Mouse (Mus musculus) spleen, postnatal 14 days (tissue): Measurements from ENCODE around the gene Gm9774.

ENCODE experiments used
- DNase-seq, 2 experiments: peaks; one replicate each; pipeline ENCODE4 v3.0.0; 2021 to 2022; ENCODE audit warnings: low spot score in 2 of 2

The Gm9774 gene

GRCm38 (mm10) chr3:92429323-92429722 is at the start of gene Gm9774:
Gene Gm9774 (minus strand): TSS chr3:92429423.
- DNase-seq: no peak

DNA sequence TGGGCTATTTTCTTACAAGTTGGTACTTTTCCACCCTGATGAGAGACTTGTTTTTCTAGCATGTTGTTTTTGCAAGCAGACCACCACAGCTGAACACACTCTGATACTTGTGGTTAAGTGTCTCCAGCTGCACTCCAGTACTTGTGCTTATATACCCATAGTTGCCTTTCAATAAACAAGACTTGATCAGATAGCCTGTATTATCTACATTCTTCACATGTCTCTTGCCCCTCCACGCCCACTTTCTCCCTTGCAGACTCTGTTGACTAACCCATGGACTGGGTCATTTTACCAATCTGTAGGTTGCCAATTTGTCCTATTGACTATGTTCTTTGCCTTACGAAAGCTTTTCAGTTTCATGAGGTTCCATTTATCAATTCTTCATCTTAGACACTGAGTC is 40.9 kb upstream of the Gm9774 start:
- no peak for DNase-seq

- DNase-seq: no peak
These were observed 38.2 kb upstream of the Gm9774 start for GRCm38 (mm10) chr3:92467424-92467823.

DNA sequence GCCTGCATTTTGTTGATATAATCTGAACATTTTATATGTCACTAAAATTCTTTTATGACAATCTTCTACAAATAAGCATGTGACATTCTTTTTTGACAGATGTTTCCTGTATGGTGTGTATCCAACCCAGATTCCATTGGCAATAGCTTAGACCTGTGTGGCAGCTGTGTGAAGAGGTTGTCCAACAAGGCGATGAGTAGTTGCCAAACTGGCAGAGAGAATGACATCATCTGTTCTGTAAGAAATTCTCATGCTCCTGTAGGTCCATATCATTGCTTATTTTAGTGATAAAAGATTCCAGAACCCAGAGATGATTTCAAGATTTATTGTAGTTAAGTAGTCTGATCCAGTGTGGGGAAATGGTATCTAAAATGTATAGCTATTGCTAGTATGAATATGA is 37.4 kb upstream of the Gm9774 start:
- no peak for DNase-seq

GRCm38 (mm10) chr3:92458620-92459019 is 29.4 kb upstream of the Gm9774 start, which contains the start of gene Sprr3:
Gene Sprr3 (minus strand): TSS chr3:92458720.
- no peak for DNase-seq

GRCm38 (mm10) chr3:92455151-92455550 is 25.9 kb upstream of the Gm9774 start:
- DNase-seq: no peak

DNA sequence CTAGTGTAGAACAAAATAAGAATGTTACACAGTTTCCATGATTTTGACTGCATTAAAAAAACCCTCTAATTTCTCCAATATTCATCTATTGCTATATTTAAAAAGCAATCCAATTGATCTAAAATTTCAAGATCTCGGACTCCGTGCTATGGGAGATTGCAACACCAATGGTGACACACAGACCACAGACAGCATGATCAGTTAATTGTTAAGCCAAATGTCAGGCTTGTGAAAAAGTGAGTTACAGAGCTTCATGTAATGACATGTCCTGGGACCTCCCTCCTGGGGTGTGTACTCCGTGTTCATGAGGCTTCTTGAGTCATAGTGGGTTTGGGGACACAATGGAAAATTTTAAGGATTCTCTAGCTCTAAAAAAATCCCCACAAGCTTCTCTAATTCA is 11.0 kb upstream of the Gm9774 start:
- no peak for DNase-seq

DNA sequence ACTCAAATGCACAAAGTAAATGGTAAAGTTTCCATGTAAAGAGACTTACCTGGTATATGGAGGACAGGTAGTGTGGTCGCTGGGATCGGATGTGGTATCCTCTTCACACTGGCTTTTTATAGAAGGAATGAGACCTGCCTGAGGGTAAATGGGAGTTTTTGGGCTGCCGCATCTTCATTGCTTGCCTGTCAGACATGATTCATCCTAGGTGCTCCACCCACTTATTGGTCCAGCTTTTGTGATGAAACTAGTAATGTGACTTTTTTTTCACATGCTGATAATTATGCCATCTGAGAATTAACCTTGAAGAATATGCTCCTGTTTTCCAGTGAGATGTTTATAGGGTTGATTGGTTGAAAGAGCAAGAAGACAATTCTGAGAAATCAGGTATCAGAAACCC is 9.5 kb upstream of the Gm9774 start, which contains the start of gene Sprr1b:
Gene Sprr1b, minus strand, starts transcription at position 101 of the 400 bp plus-strand sequence.
- DNase-seq: no peak

GRCm38 (mm10) chr3:92432282-92432681 is 3.1 kb upstream of the Gm9774 start, which contains the start of gene Sprr2k:
Gene Sprr2k (plus strand): TSS chr3:92432582.
- DNase-seq: no peak

GRCm38 (mm10) chr3:92417782-92418181 is 11.4 kb downstream of the Gm9774 start, which contains the start of gene Sprr2j-ps:
Gene Sprr2j-ps (plus strand): TSS chr3:92418082.
- DNase-seq: no peak

DNA sequence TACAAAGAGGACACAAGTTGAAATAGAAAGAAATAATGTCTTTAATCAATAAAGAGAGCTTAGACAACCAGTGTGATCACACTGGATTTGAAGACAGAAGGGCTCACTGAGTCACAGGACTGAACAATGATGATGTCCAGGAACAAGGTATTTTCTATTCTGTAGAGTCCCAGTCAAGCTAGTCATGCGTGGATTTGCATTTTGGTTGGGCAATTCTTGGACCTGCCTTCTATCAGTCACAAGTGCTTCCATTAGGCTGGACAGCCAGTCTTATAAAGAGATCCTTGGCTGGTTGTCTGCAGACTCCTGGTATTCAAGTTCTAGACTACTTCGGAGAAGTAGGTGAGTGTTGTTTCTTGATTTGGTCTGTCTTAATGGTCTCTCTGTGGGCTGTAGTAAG is 21.5 kb downstream of the Gm9774 start, which contains the start of gene Sprr2i:
Gene Sprr2i, plus strand, starts transcription at position 301 of the 400 bp plus-strand sequence.
- DNase-seq: no peak

GRCm38 (mm10) chr3:92394301-92394700 is 34.9 kb downstream of the Gm9774 start:
- DNase-seq: no peak

- DNase-seq: no peak
These were observed 43.8 kb downstream of the Gm9774 start, which contains the start of gene Sprr2h for GRCm38 (mm10) chr3:92385385-92385784. Gene Sprr2h (plus strand): TSS chr3:92385685.
